Mouse (Mus musculus) layer of hippocampus, adult 8-10 months (tissue): ENCODE results near the gene Zbtb48. TPM values are rescaled to one million over a fixed set of nuclear protein-coding genes. Genes with fewer than 3 reads are reported as not detected.
"Not testable (repeated sequence)": the region's sequence is repeated elsewhere in the genome, so short reads cannot be mapped to it uniquely, and the experiment has no call there.

Experiments used
- DNase-seq, 2 experiments: peaks; one replicate each; pipeline ENCODE4 v3.0.0; 2022; ENCODE audit warnings: low spot score in 2 of 2
- total RNA-seq, 4 experiments: library from RNA; stranded (reverse); gene quantifications; 2 replicates each; pipeline ENCODE4 v1.2.4; 2022

Zbtb48 gene
- 10 to 100 TPM; 13.8 to 17.6 (median 15.8) TPM for total RNA-seq

DNA sequence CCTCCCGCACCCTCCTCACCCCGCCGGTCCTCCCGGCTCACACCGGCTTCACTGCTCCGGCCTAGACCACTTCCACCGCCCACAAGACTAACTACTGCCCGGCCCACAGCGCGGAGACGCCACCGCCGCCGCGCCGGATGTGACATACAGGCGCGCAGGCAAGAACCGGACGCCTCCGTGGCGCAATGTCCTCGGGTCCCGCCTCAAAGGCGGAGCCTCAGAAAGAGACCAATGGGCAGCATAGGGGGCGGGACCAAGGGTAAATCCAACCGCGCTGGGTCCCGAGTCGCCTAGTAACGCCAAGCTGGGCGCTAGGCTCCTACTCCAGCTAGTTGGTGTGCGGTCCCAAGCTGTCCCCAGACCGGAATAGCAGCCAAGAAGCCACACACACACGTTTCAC lies at the start of gene Zbtb48:
Gene Zbtb48 (minus strand): TSS at position 148 of the 400 bp plus-strand sequence.
- peak; percentile 96 to 97 for DNase-seq

GRCm38 (mm10) chr4:152077191-152077590 lies 49.7 kb upstream of the Zbtb48 start:
- no peak for DNase-seq

DNA sequence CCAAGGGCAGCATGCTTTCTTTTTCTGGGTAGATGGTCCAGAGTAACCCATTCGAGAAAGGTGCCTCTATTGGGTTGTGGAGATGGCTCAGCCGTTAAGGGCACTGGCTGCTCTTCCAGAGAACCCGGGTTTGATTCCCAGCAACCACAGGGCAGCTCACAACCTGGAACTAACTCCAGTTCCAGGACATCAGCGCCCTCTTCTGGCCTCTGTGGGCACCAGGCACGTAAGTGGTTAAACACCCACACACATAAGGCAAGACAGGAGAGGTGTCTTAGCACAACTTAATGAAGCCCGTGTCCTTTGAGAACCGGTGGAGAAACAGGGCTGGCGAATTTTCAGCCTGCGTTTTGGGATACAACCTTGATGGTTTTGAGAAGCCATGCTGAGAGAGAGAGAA lies 47.1 kb upstream of the Zbtb48 start:
- no peak for DNase-seq

GRCm38 (mm10) chr4:152073715-152074114 lies 46.2 kb upstream of the Zbtb48 start:
- no peak for DNase-seq

GRCm38 (mm10) chr4:152072655-152073054 lies 45.2 kb upstream of the Zbtb48 start:
- DNase-seq, result no peak

GRCm38 (mm10) chr4:152072121-152072601 lies 44.7 kb upstream of the Zbtb48 start, which contains the start of gene Plekhg5:
TSS of gene Plekhg5 (plus strand) at chr4:152072498.
- DNase-seq, result no peak

- DNase-seq, result no peak
Observed at GRCm38 (mm10) chr4:152070494-152071396, 43.3 kb upstream of the Zbtb48 start.

DNA sequence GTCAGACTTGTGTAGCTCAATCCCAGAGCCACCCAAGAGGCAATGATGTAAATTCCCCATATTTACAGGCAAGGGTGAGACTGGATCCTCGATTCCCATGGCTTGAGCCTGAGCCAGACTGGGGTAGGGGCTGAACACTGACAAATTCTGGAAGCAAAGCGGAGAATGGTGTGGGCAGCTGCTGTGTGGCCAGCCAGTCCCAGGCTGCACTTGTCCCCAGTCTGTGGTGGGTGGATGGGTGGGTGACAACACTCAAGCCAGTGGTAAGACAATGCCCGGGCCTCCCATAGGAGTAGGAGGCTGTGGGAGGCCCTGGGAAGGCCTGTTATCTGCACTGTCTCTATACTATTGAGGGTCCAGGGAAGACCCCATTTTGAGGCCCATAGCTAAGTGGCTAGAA lies 41.8 kb upstream of the Zbtb48 start:
- no peak for DNase-seq

- no peak for DNase-seq
Observed at GRCm38 (mm10) chr4:152068166-152068724, 40.8 kb upstream of the Zbtb48 start.

GRCm38 (mm10) chr4:152067280-152067679 lies 39.8 kb upstream of the Zbtb48 start:
- no peak for DNase-seq

DNA sequence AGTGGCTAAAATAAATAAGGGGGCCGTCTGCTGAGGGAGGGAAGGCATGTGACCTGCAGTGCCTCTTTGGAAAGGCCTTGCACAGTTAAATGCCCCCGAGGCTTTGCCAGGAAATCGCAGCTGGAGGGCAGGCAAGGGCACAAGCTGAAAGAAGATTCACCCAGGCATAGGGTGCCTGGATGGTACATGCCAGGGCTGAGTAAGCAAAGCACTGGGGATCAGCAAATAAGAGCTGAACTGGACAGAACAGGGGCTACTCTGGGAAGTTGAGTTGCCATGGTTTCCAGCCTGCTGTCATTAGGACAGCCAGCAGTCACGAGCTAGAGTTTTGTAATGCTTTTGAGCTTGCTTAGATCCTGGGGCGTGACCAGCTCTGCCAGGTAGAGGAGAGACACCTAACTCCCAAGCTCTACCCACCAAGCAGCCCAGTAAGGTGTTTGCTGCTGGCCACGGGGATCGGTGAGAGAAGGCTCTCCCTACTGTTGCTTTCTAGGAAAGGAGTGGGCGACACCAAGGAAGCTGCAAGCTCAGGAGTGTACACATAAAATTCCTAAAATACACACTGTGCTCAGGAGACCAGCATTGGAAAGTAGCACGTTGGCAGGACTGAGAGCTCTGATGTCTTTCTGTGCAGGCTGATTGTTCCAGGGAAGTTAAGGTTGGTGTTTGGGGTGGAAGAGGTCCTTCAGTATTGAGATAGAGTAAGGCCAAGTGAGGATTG lies 35.1 kb upstream of the Zbtb48 start:
- no peak for DNase-seq

- DNase-seq, result no peak
Observed at GRCm38 (mm10) chr4:152044609-152045008, 17.1 kb upstream of the Zbtb48 start.

DNA sequence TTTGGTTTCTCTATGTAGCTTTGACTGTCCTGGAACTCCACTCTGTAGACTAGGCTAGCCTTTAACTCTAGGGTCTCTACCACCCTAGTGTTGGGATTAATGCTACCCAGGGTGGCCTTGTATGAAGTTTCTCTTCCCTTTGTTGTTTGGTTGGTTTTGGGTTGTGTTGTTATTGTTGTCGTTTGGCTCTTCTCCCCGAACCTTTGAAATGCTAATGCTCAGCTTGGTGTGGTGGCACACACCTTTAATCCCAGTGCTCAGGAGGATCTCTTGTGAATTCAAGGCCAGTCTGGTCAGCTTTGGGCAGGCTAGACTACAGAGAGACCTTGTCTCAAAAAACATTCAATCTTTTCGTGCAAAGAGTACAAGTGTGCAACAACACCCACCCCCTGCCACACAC lies 15.7 kb upstream of the Zbtb48 start:
- DNase-seq, result no peak

- DNase-seq, result no peak
Observed at GRCm38 (mm10) chr4:152041924-152042641, 14.6 kb upstream of the Zbtb48 start.

DNA sequence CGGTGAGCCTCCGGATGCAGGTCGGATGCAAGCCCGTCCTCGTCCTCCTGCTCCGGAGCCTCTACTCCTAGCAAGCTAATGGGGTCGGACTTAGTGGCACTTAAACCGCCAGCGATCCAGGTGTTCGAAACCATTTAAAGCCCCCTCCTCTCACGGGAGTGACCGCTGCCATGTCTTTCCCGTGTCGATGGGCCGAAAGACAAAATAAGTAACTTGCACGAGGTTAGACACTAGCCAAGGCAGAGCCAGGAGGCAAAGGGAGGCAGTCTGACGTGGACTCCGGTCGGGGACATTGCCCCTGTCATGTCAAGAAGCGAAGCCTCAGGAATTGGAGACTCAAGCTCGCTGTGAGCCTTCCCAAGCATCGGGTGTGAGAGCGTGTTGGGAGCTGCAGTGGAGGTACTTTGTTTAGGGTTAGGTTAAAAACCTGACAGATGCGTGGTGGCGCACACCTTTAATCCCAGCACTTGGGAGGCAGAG lies 12.4 kb upstream of the Zbtb48 start:
- DNase-seq, result no peak

DNA sequence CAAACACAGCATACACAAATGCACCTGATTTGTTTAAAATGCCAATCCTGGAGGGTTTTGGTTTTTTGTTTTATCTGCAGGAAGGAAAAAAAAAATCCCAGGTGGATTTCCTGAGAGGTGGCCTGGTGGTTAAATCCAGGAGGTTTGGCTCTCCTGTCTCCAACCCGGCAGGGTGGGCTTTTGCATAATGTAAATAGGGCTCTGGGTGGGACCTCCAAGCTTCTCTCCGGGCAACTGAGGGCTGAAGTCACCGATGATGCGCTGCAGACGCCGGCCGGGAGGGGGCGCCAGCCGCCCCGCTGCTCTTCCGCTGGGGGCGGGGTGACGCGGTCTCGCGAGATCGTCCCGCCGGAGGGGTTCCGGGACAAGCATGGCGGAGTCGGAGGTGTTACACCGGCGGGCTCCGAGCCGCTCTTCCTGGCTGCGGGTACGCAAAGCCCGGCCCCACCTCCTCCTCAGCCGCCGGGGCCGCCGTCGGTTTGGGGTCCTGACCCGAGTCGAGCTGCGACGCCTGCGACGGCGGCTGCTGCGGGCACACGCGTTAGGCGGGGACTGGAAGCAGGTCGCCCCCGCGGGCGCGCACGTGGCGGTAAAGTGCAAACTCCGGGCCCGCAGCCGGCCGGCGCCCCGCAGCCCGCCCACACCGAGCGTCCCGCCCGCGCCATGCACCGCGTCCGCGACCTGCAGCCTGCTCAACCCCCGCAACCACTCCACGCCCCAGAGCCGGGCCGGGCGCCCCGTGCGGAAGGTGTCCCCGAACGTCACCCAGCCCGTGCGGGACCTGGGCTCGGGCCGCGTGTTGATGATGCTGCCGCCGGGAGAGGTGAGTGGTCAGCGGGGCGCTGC lies 11.7 kb upstream of the Zbtb48 start, which contains the start of gene Nol9:
Gene Nol9 (plus strand): TSS at position 337 of the 846 bp plus-strand sequence.
- peak; percentile 74 to 89 for DNase-seq

GRCm38 (mm10) chr4:152038225-152038984 lies 10.9 kb upstream of the Zbtb48 start, which contains the start of gene Tas1r1:
TSS of gene Tas1r1 (minus strand) at chr4:152038568.
- DNase-seq, result no peak

GRCm38 (mm10) chr4:152036464-152036863 lies 9.0 kb upstream of the Zbtb48 start:
- not testable (repeated sequence) for DNase-seq

- no peak for DNase-seq
Observed at GRCm38 (mm10) chr4:152032922-152033321, 5.5 kb upstream of the Zbtb48 start.
